Mouse (Mus musculus) midbrain, embryonic 14.5 days (tissue): ENCODE measurements around the gene Tet1. TPM values are rescaled to one million over a fixed set of nuclear protein-coding genes. Genes with fewer than 3 reads are reported as not detected.

Experiments
- ATAC-seq: fragments of 200-750 bp; cut with Nextera tagmentation; 2 replicates; pipeline ENCODE4 v1.8.0; 2017; ENCODE audit warnings: moderate number of reproducible peaks, moderate library complexity; ENCODE audit not compliant: low FRiP score, low TSS enrichment
- DNase-seq: peaks from one replicate; pipeline ENCODE4 v3.0.0-alpha.2; 2015
- H3K27ac ChIP-seq: fragments of 300-500 bp; sonication (generic); replicated peaks from 2 replicates; pipeline ENCODE4 v1.5.1; 2014; ENCODE audit warnings: mild to moderate bottlenecking, low read depth, low read length, moderate library complexity
- H3K27me3 ChIP-seq: fragments of 300-500 bp; sonication (generic); 2 replicates; pipeline ENCODE4 v1.6.1; 2014; ENCODE audit warnings: low read length, control low read depth, mixed read lengths; ENCODE audit not compliant: control insufficient read depth, insufficient read depth
- H3K36me3 ChIP-seq: fragments of 300-500 bp; sonication (generic); 2 replicates; pipeline ENCODE4 v1.6.1; 2014; ENCODE audit warnings: low read length, control low read depth; ENCODE audit not compliant: control insufficient read depth, insufficient read depth
- H3K4me1 ChIP-seq: fragments of 300-500 bp; sonication (generic); 2 replicates; pipeline ENCODE4 v1.6.1; 2014; ENCODE audit warnings: mild to moderate bottlenecking, antibody characterized with exemption, low read length, control low read depth; ENCODE audit not compliant: control insufficient read depth, insufficient read depth
- H3K4me2 ChIP-seq: fragments of 300-500 bp; sonication (generic); 2 replicates; pipeline ENCODE4 v1.6.1; 2014; ENCODE audit warnings: mild to moderate bottlenecking, low read length, moderate library complexity
- H3K4me3 ChIP-seq: fragments of 300-500 bp; sonication (generic); replicated peaks from 2 replicates; pipeline ENCODE4 v1.5.1; 2014; ENCODE audit warnings: low read depth, low read length
- H3K9ac ChIP-seq: fragments of 300-500 bp; sonication (generic); replicated peaks from 2 replicates; pipeline ENCODE4 v1.6.1; 2014; ENCODE audit warnings: mild to moderate bottlenecking, low read length, moderate library complexity
- H3K9me3 ChIP-seq: fragments of 300-500 bp; sonication (generic); 2 replicates; pipeline ENCODE4 v1.6.1; 2016; ENCODE audit warnings: low read length, control low read depth, mixed read lengths; ENCODE audit not compliant: control insufficient read depth
- WGBS: fragments of 180-500 bp; shearing (Covaris S2); extraction: QIAGEN DNeasy Blood & Tissue Kit; methylation state at CpG from one replicate; pipeline ENCODE4 v1.1.7; 2014; 5-methylcytosine and 5-hydroxymethylcytosine counted together
- polyA plus RNA-seq: library from polyadenylated mRNA; unstranded; fragments of >200 nt; fragmentation: Nextera tagmentation; extraction: Ambion mirVana; gene quantifications from 2 replicates; pipeline ENCODE4 v1.2.1, GENCODE M21; 2014

The Tet1 gene
- polyA plus RNA-seq, 1 experiment from 2014 or later = 44.3 TPM

DNA sequence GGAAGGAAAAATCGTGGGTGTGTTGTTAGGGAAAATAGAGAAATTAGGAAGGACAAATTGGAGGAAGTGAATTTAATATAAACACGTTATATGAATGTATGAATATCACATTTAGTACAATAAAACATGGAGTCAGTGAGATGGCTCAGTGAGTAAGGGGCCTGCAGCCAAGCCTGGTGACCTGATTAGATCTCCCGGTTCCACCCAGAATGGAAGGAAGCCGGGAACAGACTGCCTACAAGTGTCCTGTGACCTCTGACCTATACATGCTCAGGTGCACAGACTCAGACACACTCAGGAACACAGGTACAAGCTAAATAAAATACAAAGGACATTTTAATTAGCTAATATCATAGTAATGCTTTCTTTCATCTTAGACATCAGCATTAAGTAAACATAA lies 12.8 kb downstream of the Tet1 start:
- DNase-seq (no peak), ATAC-seq (no peak)
- Histone ChIP-seq H3K27me3 (no peaks in the 10 kb centered on the region), H3K4me3 (no peak overlapping the region), H3K27ac (no peak overlapping the region), H3K4me1 (no peaks in the 10 kb centered on the region), H3K9me3 (no peaks in the 10 kb centered on the region), H3K36me3 (no peaks in the 10 kb centered on the region), H3K4me2 (no peak overlapping the region), H3K9ac (no peak overlapping the region)
- 71% methylated on average over 4 of the region's 4 CpGs for WGBS

DNA sequence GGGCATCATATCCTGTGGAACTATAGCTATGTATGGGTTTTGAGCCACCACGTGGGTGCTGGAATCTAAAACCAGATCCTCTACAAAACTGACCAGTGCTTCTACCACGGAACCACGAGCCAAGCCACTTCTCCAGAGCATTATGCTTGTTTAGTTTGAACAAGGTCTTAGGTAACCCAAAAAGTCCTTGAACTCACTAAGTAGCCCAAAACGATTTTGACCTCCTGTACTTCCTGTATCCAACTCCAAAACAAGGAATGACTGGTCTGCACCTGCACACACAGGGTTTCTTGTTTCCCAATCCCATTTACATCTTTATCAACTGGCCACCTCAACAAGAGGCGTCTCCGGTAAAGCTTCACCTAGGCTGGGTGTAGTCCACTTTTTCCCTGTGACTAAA lies 13.4 kb downstream of the Tet1 start:
- no peak overlapping the region for H3K4me2 ChIP-seq
- no peak overlapping the region for H3K4me3 ChIP-seq
- H3K4me1 ChIP-seq = no peaks in the 10 kb centered on the region
- H3K9me3 ChIP-seq = no peaks in the 10 kb centered on the region
- no peak overlapping the region for H3K9ac ChIP-seq
- no peaks in the 10 kb centered on the region for H3K36me3 ChIP-seq
- DNase-seq (no peak), ATAC-seq (no peak)
- WGBS = 83% methylated on average over 6 of the region's 6 CpGs
- H3K27me3 ChIP-seq = no peaks in the 10 kb centered on the region
- H3K27ac ChIP-seq = no peak overlapping the region

DNA sequence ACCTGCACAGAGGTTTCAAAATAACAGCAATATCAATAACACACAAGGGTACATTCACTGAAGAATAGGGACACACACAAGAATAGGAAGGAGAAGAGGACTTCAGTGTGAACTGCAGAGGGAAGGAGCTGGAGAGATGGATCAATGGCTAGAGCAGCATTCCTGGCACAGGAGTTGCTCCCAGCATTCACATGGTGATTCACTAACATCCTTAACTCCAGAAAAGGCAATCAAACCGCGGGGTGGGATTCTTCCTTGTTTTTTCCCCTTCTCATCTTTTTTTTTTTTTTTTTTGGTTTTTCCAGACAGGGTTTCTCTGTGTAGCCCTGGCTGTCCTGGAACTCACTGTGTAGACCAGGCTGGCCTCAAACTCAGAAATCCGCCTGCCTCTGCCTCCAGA lies 14.3 kb downstream of the Tet1 start:
- Histone ChIP-seq H3K9ac (no peak overlapping the region), H3K27ac (no peak overlapping the region), H3K4me3 (no peak overlapping the region), H3K4me1 (no peaks in the 10 kb centered on the region), H3K9me3 (no peaks in the 10 kb centered on the region), H3K27me3 (no peaks in the 10 kb centered on the region), H3K36me3 (no peaks in the 10 kb centered on the region), H3K4me2 (no peak overlapping the region)
- ATAC-seq (no peak), DNase-seq (no peak)
- whole genome bisulfite sequencing = 73% methylated on average over 3 of the region's 3 CpGs

DNA sequence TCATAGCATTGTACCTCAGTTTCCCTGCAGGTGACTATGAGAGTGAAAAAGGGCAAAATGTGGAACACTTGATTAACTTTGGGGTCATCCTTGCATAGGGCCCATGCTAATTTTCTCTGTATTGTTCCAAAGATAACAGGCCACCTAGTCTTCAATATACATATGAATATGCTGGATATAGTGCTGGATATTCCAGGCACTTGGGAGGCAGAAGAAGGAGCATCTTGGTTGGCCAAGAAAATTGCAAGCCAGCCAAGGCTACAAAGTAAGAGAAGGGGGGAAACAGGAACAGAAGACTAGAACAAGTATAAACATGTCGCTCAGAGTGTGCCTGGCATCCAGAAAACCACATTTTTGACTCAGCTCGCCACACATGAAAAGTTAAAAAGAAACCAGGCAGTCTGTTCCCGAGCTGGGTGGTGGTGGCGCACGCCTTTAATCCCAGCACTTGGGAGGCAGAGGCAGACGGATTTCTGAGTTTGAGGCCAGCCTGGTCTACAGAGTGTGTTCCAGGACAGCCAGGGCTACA lies 15.4 kb downstream of the Tet1 start:
- Histone ChIP-seq H3K27me3 (no peaks in the 10 kb centered on the region), H3K9ac (no peak overlapping the region), H3K27ac (no peak overlapping the region), H3K4me2 (no peak overlapping the region), H3K4me1 (no peaks in the 10 kb centered on the region), H3K36me3 (no peaks in the 10 kb centered on the region), H3K9me3 (no peaks in the 10 kb centered on the region), H3K4me3 (no peak overlapping the region)
- WGBS = 69% methylated on average over 6 of the region's 6 CpGs
- DNase-seq (no peak), ATAC-seq (no peak)

DNA sequence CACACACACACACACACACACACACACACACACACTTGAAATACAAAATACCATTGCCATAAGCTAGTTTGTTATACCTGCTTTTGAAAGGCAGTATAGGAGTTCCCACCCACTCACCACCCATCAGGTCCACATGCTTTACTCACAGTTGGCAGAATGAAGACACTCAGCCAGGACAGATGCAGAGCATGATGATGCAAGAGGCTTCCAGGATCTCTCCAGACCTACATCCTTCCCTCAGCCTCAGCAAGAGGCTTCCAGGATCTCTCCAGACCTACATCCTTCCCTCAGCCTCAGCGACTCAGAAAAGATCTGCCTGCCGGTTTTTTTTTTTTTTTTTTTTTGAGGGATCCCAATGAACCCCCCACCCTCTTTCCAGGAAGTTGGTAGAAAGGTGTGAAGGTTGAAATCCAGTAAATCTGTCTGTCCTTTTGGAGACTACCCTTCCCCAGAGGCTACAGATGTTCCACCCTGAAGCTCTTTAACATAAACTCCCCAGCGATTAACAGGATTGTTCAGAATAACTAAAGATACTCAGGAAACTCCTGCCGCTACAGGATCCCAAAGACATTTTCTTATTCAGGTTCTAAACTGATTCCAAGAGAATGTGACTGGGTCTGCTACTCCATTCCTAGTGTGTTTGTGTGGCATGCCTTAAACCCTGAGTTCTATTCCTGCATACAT lies 16.1 kb downstream of the Tet1 start:
- Histone ChIP-seq H3K27me3 (no peaks in the 10 kb centered on the region), H3K36me3 (no peaks in the 10 kb centered on the region), H3K9me3 (no peaks in the 10 kb centered on the region), H3K9ac (no peak overlapping the region), H3K4me1 (no peaks in the 10 kb centered on the region), H3K4me2 (no peak overlapping the region), H3K4me3 (no peak overlapping the region), H3K27ac (no peak overlapping the region)
- no peak for ATAC-seq
- no peak for DNase-seq
- WGBS = 25% methylated on average over 4 of the region's 4 CpGs

DNA sequence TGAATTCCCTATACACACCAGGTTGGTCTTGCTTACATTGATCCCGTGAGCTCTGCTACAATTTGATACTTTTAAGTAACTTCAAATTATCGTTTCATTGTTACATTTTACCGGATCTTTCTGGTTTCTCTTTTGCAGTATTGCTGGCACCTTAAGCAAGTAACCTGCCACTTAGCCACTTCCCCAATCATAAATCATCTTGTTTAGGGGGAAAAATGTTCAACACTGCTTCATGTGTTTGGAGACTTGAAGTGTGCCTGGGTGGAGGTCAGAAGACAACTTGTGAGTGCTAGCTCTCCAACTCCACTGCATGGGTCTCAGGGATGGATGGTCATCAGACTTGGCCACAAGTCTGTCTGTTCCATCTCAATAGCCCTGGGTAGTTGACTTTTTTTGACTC lies 17.8 kb downstream of the Tet1 start:
- H3K9ac ChIP-seq = no peak overlapping the region
- DNase-seq (no peak), ATAC-seq (no peak)
- no peak overlapping the region for H3K4me2 ChIP-seq
- H3K36me3 ChIP-seq = no peaks in the 10 kb centered on the region
- H3K9me3 ChIP-seq = no peaks in the 10 kb centered on the region
- H3K27ac ChIP-seq = no peak overlapping the region
- WGBS = 92% methylated on average over 3 of the region's 3 CpGs
- H3K4me1 ChIP-seq = peaks cover 11% of the 10 kb centered on the region; the same call in 1 of the 2 replicates
- H3K4me3 ChIP-seq = no peak overlapping the region
- 0 out of 2 replicates have a peak, but pooled peaks cover under 1% of the 10 kb centered on the region for H3K27me3 ChIP-seq

DNA sequence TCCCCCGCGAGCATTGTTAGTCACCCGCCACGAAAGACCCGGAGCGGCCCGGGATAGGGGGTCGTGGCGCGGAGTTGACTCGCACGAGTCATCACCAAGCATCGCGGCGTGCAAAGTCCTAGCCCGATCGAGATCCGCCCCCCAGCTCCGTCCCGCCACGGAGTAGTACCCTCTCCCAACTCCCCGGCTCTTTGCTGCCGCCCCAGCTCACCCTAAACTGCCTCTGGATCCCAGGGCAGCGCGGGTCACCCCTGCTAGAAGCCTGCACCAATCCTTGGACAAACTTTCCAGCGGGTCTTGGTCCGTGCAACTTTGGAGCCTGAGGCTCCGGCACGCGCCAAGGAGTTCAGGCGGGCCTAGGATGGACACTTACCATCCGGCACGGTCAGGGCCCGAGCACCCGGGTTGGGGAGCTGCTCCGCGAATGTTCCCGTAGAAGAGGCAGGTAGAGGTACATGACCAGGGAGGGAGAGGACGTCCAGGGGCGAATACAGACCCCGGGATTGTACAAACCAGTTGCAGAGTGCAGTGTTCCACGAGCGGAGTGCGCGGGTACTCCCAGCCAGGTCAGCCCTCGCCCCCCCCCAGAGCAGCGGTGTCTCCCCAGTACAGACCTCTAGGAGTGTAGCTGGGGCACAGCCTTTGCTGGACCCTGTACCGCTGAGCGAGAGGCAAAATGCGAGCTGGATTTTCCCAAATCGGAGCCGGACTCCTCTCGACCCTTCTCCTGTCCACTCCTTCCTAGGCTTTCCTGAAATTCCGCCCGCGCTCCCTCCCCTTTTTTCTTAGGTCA lies 21.8 kb downstream of the Tet1 start:
- under 1% methylated on average over 56 of the region's 56 CpGs for WGBS
- ATAC-seq (peak; percentile 69; the same call in 1 of the 2 replicates), DNase-seq (peak; percentile 74)
- Histone ChIP-seq H3K27me3 (peaks cover 7% of the 10 kb centered on the region; the same call in 1 of the 2 replicates), H3K4me3 (peak overlapping the region; percentile 50), H3K27ac (no peak overlapping the region), H3K36me3 (no peaks in the 10 kb centered on the region), H3K4me1 (peaks cover 17% of the 10 kb centered on the region; the same call in 1 of the 2 replicates), H3K4me2 (peak overlapping the region; percentile 96), H3K9ac (peak overlapping the region; percentile 54), H3K9me3 (no peaks in the 10 kb centered on the region)

DNA sequence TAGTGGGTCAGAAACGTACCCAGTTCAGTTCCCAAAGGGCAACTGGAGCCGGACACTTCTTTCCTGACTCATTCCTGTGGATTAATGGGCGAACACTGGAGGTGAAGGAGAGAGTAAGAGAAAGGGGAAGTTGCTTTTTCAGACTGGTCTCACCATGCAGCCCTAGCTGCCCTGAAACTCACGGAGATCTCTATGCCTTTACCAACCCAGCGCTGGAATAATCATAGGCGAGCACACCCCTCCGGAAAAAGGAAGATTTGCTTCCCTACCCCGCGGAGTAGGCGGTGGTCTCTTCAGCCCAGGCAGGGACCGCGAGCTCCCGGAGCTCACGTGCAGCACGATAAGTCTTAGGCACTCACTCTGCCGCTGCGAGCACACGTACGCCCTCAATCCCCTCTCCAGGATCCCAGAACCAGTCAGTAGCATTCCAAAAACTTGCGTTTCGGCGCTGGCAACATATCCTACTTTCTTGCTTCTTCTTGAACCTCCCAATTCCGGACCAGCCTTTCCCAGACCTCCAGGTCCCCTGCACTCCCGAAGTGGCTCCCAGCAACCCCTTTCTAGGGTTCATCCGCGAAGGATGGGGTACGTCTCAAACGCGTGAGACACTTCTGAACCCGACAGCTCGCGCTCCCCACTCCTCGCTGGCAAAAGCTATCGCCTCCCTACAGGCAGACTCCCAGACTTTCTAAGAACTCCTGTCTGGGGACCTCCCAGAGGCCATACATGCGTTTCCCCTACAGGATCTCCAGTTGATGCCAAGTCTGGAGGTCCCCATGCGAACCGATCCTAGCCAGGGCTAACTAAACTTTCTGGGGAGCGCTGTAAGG lies 22.6 kb downstream of the Tet1 start:
- peak; percentile 66 for DNase-seq
- under 1% methylated on average over 38 of the region's 38 CpGs for WGBS
- peak overlapping the region; percentile 96 for H3K4me2 ChIP-seq

More for the DNA sequence above, 22.6 kb downstream of the Tet1 start:
- peak overlapping the region; percentile 50 for H3K4me3 ChIP-seq
- H3K9me3 ChIP-seq = no peaks in the 10 kb centered on the region
- H3K9ac ChIP-seq = peak overlapping the region; percentile 54
- no peaks in the 10 kb centered on the region for H3K36me3 ChIP-seq
- ATAC-seq = 0 out of 2 replicates have a peak, but pooled peaks have one; percentile 4
- H3K4me1 ChIP-seq = peaks cover 17% of the 10 kb centered on the region; the same call in 1 of the 2 replicates
- peaks cover 7% of the 10 kb centered on the region; the same call in 1 of the 2 replicates for H3K27me3 ChIP-seq
- no peak overlapping the region for H3K27ac ChIP-seq
